Mouse (Mus musculus): ENCODE results near the gene Banf2. TPM values are rescaled to one million over a fixed set of nuclear protein-coding genes. Genes with fewer than 3 reads are reported as not detected.
A peak's percentile ranks its signal among the peaks of the same experiment; 100 is the strongest.

Banf2 gene
- total RNA-seq, 2 experiments from 2014 or later = not detected

GRCm38 (mm10) chr2:144086183-144086847 is 53.5 kb downstream of the Banf2 start:
- DNase-seq (ENCODE audit: low spot score) = peak; percentile 67
- intact Hi-C loops (cut with DNase I) = no loop called here

GRCm38 (mm10) chr2:144087899-144088584 is 55.2 kb downstream of the Banf2 start:
- no peak for DNase-seq (ENCODE audit: low spot score)
- intact Hi-C loops (cut with DNase I) = no loop called here

GRCm38 (mm10) chr2:144092767-144093166 is 59.9 kb downstream of the Banf2 start:
- DNase-seq (ENCODE audit: low spot score) = no peak
- intact Hi-C loops (cut with DNase I) = no loop called here

DNA sequence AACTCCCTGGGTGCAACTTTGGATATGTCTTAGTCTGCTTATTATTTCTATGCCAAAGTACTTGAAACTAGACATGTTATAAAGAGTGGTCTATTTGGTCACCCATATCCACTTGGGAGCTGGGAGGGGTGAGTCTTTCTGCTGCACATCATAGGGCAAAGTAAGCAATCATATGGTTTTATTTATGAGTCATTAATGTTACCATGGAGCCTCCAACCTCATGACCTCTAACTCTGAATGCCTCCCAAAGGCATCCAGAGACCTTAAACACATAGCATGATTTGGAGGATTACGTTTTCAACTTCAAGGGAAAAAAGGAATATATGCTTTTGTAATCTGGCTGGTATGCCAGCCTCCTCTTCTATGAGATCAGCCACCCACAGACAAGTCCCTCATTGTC is 61.9 kb downstream of the Banf2 start:
- intact Hi-C loops (cut with DNase I) = no loop called here
- DNase-seq (ENCODE audit: low spot score) = no peak

DNA sequence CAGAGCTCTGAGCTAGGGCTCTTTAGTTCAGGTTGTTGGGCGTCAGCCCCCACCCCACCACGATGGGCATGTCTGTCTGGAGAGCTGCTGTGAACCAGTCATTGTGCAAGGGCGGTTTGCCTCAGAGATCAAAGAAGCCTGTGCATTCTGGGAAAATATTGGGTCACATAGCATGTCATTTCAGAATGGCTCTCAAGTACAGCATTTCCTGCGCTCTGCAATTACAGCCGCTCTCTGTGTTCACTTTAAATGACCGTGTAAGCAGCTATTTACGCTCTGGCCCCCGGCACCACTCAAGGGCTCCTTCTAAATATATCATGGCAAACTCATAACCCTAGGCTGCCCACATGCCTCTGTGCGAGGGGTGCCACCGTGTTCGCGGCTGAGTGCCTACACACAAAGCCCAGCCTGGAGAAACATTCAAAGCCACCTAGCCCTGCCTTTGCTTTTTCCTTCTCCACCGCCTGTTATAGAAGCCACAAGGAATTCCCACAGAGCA is 68.7 kb downstream of the Banf2 start:
- DNase-seq (ENCODE audit: low spot score) = no peak
- intact Hi-C loops (cut with DNase I) = no loop called here

GRCm38 (mm10) chr2:144107374-144107773 is 74.5 kb downstream of the Banf2 start:
- intact Hi-C loops (cut with DNase I) = loop anchor here (5.0 kb wide), 1 partner anchor 60 kb away; no protein-coding TSS in a partner anchor
- DNase-seq (ENCODE audit: low spot score) = peak; percentile 16

DNA sequence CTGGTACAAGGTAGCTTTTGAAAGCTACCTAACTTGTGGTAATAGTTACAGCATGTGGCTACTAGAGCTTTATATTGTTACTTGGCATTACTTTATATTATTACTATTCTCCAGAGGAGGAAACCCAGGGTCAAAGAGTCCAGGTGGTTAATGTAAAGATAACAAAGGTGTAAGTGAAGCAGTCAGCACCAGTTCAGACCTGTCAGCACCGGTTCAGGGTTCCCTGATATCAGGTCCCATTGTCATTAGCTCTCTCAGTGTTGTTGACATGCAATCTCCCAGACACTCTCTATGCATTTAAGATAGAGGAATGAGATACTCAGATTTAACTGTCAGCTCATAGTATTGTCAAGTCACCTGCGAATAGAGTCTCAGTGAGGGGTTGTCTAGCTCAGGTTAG is 75.0 kb downstream of the Banf2 start:
- intact Hi-C loops (cut with DNase I) = loop anchor here (5.0 kb wide), 1 partner anchor 61 kb away; no protein-coding TSS in a partner anchor
- no peak for DNase-seq (ENCODE audit: low spot score)

DNA sequence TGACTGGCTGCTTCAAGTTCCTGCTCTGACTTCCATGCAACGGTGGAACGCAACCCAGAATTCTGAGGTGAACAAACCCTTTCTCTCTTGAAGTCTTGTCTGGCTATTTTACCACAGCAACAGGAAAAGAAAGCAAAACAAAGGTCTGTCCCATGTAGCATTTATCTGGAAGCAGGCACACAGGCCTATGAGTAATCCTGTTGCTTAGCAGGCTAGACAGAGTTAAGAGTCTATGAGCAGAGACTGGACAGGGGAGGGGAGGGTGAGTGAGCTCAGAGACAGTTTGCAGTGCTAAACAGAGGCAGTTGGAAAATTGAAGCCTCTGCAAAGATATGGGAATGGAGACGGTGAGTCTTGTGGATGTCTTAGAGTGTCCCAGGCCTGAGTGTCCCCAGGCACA is 75.5 kb downstream of the Banf2 start:
- intact Hi-C loops (cut with DNase I) = loop anchor here (5.0 kb wide), 1 partner anchor 61 kb away; no protein-coding TSS in a partner anchor
- DNase-seq (ENCODE audit: low spot score) = no peak

DNA sequence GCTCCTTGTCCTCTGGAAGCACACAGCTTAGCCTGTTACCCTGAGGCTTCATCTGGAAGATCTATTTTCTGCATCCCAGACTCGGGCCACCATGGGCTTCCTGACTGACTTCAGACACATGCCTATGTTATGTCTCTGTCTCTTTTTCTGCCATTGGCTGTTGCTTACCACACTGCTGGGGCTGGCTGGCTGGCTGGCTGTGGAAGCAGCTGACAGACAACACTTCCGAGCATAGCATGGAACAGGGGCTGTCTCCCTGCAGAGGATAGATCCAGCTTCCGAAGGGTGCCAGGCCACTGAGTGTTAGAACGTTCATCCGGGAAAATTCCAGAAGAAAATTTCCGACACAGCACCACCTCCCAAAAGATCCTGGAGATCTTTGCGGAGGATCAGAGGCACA is 79.1 kb downstream of the Banf2 start:
- intact Hi-C loops (cut with DNase I) = no loop called here
- DNase-seq (ENCODE audit: low spot score) = no peak

DNA sequence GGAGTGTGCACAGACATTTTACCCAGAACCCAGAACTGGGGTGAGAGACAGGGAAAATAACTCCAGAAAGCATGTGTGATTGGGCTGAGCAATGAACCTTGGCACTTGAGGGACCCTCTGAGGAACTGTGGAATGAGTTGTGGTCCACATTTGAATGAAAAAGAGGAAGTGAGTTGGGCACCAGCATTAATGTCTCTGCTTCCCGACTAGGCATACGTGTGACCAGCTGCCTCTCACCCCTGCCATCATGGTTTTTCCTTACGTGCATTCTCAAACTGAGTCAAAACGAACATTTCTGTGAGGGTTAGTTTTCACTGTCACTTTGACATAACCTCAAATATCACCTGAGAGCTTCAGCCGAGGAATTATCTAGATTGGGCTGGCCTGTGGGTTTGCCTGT is 79.8 kb downstream of the Banf2 start:
- intact Hi-C loops (cut with DNase I) = no loop called here
- DNase-seq (ENCODE audit: low spot score) = no peak

- intact Hi-C loops (cut with DNase I) = no loop called here
- DNase-seq (ENCODE audit: low spot score) = no peak
These were observed 85.2 kb downstream of the Banf2 start for GRCm38 (mm10) chr2:144118061-144118460.

- intact Hi-C loops (cut with DNase I) = no loop called here
These were observed 87.4 kb downstream of the Banf2 start for GRCm38 (mm10) chr2:144120186-144120823.

DNA sequence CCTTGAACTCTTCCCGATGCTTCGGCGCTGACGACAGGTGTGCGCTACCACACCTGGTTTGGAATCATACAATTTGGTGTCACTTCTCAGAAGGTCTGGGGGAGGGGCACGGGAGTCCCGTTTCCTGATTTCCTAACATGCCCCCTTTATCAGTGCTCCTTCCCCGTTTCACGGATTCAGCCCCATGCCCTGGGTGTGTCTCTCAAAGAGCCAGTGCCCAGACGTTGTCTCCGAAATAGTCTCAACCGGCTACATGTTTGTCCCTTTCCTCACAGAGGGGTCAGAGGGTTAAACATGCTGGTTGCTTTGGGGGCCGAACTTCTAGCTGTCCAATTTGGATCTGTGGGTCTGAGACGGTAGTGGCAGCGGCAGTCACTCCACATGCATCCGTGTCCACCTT is 89.2 kb downstream of the Banf2 start:
- no peak for DNase-seq (ENCODE audit: low spot score)
- intact Hi-C loops (cut with DNase I) = no loop called here

More at GRCm38 (mm10) chr2:144120186-144120823, 87.4 kb downstream of the Banf2 start:
- peak; percentile 70 for DNase-seq (ENCODE audit: low spot score)

Other genes with a start within 250 kb of the Banf2 start
- under 1 TPM; 0.34 TPM for gene Bfsp1, start 169.9 kb upstream of the Banf2 start, total RNA-seq (2021)
- gene Dstn, start 117.7 kb upstream of the Banf2 start, total RNA-seq (2021) = 100 to 1,000 TPM; 233 to 243 TPM
- gene Rrbp1, start 21.8 kb upstream of the Banf2 start, total RNA-seq (2021) = 100 to 1,000 TPM; 112 TPM
- gene Mgme1, start 237.6 kb downstream of the Banf2 start, total RNA-seq (2021) = 10 to 100 TPM; 12.3 to 12.4 TPM
- gene Snx5, start 237.8 kb downstream of the Banf2 start, total RNA-seq (2021) = 10 to 100 TPM; 47.7 to 48.8 TPM